Mouse (Mus musculus) T-helper 1 cell (primary cell): ENCODE measurements around the gene Spc25.

ENCODE experiments used
- in situ Hi-C: fragments of 300-600 bp; cut with MboI, MseI; formaldehyde crosslinking; loops from one replicate; pipeline ENCODE4 v1.15.1; 2025; ENCODE audit warnings: high pct_unique_total_duplicates

The Spc25 gene

DNA sequence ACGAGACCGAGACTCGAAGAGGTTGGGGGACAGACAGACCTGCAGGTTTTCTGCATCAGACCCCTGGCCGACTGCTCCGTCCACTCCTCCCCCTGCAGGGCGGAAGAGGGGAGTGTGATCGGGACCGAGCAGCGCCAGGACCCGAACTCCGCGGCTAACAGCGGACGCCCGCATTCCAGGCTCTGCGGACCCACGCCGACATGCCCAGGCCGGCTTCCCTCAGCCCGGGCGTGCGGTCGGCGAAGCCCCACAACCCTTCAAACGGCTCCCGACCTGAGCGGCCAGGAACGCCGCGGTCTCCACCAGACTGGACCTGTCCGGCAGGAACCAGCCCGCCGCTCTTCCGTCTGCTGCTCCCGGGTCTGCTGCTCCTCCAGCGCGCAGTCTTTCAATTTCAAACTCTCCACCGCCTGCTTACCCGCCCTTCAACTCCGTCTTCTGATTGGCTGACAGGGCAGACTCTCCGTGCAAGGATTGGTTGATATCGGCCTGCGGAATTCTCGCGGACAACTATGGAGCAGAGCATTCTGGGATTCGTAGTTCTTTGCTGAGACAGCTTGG lies at the start of gene Spc25:
TSS of gene Spc25 (minus strand) at position 404 of the 561 bp plus-strand sequence.
- in situ Hi-C loops: no loop called here

DNA sequence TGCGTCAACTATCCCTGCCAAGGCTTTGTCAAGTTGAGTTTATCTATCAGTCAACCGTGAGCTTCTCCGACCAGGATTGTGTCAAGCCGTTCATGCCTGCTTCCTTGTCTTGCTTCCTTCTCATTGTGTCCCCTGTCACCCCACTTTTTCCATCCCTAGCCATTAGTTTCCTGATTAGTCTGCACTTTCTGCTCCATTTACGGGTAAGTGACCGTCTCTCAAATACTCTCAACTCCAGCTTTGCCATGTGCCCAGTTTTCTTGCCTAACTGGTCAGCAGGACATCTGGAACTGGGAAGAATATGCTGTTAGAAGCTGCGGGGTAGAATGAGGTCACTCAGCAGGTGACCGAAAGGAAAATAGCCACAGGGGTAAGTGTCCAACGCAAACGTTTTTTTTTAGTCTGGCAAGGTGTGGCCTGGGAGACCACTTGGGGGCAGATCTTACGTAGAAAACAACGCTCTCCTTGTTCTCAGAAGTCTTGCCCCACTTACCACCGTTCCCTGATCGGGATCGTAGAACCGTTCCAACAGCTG lies 42.3 kb upstream of the Spc25 start:
- in situ Hi-C loops: no loop called here

- in situ Hi-C loops: no loop called here
These were observed 41.1 kb upstream of the Spc25 start for GRCm38 (mm10) chr2:69247081-69247480.

- in situ Hi-C loops: no loop called here
These were observed 38.9 kb upstream of the Spc25 start for GRCm38 (mm10) chr2:69244924-69245323.

- in situ Hi-C loops: no loop called here
These were observed 33.3 kb upstream of the Spc25 start for GRCm38 (mm10) chr2:69239315-69239714.

DNA sequence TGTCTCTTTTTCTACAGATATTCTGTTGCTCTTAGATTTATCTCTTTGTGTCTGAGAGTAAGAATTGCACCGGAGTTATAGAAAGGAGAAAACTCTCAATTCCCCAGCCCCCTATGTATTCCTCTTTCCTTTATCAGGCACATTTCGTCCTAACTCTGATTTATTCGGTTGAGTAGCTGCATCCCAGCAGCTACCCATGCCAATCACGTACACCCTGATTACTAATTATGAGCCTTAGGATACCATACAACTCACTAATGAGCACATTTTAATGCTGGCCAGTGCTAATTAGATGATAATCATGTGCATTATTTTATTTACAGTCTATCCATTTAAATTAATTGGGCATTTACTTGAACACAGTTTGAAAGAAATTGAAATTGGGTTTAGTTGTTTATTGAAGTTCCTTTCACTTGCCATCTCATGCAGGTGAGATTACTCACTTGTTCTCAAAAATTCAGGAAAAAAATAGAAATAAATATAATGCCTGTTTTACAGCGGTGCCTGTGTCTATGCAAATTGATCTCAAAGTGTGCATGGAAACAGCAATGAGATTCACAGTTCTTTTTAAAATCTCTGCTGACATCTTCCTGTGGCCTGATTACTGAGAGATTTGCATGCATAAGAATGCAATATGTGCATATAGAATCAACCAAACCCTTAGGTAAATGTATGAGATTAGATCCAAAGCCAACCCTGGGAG lies 29.1 kb upstream of the Spc25 start:
- in situ Hi-C loops: no loop called here

GRCm38 (mm10) chr2:69232101-69232500 lies 26.1 kb upstream of the Spc25 start:
- in situ Hi-C loops: no loop called here

GRCm38 (mm10) chr2:69230137-69230536 lies 24.1 kb upstream of the Spc25 start:
- in situ Hi-C loops: no loop called here

DNA sequence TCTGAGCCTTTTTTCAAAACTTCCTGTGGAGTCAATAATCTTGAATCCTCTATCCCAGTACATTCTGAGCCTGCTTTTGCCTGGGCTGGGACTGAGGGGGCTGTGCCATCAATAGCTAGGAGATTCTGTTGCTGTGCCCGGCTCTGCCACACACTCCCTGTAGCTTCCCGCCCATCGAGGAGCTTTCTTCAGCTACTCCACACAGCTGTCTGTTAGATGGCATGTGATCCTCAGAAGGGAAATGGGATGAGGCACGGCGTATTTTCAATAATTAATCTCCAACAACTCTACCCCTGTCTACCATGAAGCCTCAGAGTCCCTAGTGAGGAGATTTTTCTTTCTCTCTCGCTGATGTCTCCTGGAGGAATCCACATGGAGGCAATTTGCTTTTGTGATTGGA lies 22.6 kb upstream of the Spc25 start:
- in situ Hi-C loops: no loop called here

- in situ Hi-C loops: no loop called here
These were observed 20.9 kb upstream of the Spc25 start for GRCm38 (mm10) chr2:69226876-69227275.

DNA sequence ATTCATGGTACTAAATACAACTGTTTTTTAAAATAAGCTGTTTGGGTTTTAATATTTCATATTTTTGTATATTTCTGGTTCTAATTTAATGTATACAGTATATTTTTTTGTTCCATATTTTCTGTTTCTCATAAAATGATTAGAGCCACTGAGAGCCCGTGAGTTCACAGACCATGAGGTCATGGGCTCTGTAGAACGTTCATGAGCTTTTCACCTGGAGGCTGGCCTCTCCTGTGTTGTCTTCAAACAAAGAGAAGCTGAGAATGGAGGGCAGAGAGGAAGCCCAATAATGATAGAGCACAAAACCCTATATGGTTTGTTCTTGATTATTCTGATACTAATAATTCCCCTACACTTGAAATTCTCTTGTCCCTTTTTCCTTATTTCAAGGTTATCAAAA lies 18.7 kb upstream of the Spc25 start:
- in situ Hi-C loops: no loop called here

GRCm38 (mm10) chr2:69222815-69223214 lies 16.8 kb upstream of the Spc25 start:
- in situ Hi-C loops: no loop called here

GRCm38 (mm10) chr2:69221868-69222416 lies 15.9 kb upstream of the Spc25 start:
- in situ Hi-C loops: no loop called here

DNA sequence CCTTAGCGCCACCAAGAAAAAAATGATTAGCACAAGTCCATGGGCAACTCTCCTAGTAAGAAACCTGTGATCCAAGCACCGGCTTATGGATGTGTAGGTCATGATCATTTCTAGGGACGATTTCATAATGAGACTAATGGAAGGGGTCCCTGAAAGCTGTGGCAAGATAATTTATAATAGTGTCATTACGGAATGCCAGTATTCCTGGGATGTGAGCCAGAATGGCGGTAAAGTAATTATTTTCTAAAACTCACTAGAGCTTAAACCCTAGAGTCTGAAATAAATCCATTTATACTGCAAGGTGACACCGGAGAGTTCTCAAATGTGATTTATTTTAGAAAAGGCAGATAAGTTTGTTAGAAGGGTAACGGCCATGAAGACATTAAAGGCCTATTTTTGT lies 9.2 kb upstream of the Spc25 start:
- in situ Hi-C loops: no loop called here

- in situ Hi-C loops: no loop called here
These were observed 6.7 kb upstream of the Spc25 start for GRCm38 (mm10) chr2:69212652-69213051.

- in situ Hi-C loops: no loop called here
These were observed 4.8 kb upstream of the Spc25 start, which contains the start of gene G6pc2 for GRCm38 (mm10) chr2:69210773-69211172. Gene G6pc2 (plus strand): TSS chr2:69211073.

DNA sequence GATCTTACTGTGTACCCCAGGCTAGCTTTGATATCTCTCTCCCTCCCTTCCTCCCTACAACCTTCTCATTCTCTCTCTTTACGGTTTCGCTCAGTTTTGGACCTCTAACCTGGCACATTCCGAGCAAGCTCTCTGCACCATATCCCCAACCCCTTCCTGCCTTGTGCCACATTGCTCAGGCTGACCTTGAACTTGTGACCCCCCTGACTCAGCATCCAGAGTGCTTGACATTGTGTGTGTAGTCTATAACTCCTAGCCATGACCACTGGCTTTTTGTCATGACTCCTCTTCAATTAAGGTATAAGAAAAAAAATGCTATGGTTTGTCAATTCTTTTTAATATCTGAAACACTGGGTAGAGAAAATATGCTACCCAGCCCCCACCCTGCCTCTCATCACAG lies 3.7 kb upstream of the Spc25 start:
- in situ Hi-C loops: no loop called here

DNA sequence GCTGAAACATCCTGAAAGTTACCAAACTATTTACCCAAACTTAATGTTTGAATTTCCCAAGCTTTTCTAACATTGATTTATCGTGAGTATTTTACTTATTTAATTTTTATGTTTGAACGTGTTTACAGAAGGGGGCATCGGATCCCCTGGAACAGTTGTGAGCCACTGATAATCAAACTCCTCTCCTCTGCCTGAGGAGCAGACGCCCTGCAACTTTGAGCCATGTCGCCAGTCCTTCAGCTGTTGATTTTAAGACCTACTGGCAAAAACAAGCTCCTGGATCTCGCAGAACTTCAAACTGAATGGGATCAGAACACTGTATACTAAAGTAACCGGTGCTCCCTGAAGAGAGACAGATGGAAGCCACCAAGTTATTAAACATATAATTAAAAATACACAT lies 529 bp upstream of the Spc25 start:
- in situ Hi-C loops: no loop called here

- in situ Hi-C loops: no loop called here
These were observed 809 bp downstream of the Spc25 start for GRCm38 (mm10) chr2:69205185-69205584.

- in situ Hi-C loops: no loop called here
These were observed 12.4 kb downstream of the Spc25 start for GRCm38 (mm10) chr2:69193555-69193954.

- in situ Hi-C loops: no loop called here
These were observed 14.9 kb downstream of the Spc25 start for GRCm38 (mm10) chr2:69191059-69191458.

GRCm38 (mm10) chr2:69189222-69189621 lies 16.8 kb downstream of the Spc25 start:
- in situ Hi-C loops: loop anchor here (10.0 kb wide), 1 partner anchor 404 kb away; no protein-coding TSS in a partner anchor

DNA sequence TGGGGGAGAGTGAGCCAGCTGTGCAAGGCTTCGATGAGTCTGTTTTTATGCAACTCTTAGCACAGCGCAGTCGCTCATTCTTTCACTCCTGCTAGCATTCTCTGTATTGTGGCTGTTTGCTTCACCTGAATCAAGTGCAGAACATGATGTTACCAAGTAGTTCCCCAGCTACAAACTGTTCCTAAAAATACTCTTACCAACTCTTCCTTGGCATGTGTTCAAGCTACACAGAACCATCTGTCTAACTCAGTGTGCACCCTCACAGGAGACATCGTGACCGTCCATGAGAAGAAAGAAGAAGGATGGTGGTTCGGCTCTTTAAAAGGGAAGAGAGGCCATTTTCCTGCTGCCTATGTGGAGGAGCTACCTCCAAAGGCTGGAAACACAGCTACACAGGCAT lies 17.3 kb downstream of the Spc25 start:
- in situ Hi-C loops: loop anchor here (10.0 kb wide), 1 partner anchor 404 kb away; no protein-coding TSS in a partner anchor
